Mouse (Mus musculus) heart, adult 11 months (tissue): ENCODE measurements around the gene Hsf2.
A peak's percentile ranks its signal among the peaks of the same experiment; 100 is the strongest.

Source experiments
- DNase-seq: peaks from one replicate; pipeline ENCODE4 v3.0.0; 2022

Hsf2 gene

DNA sequence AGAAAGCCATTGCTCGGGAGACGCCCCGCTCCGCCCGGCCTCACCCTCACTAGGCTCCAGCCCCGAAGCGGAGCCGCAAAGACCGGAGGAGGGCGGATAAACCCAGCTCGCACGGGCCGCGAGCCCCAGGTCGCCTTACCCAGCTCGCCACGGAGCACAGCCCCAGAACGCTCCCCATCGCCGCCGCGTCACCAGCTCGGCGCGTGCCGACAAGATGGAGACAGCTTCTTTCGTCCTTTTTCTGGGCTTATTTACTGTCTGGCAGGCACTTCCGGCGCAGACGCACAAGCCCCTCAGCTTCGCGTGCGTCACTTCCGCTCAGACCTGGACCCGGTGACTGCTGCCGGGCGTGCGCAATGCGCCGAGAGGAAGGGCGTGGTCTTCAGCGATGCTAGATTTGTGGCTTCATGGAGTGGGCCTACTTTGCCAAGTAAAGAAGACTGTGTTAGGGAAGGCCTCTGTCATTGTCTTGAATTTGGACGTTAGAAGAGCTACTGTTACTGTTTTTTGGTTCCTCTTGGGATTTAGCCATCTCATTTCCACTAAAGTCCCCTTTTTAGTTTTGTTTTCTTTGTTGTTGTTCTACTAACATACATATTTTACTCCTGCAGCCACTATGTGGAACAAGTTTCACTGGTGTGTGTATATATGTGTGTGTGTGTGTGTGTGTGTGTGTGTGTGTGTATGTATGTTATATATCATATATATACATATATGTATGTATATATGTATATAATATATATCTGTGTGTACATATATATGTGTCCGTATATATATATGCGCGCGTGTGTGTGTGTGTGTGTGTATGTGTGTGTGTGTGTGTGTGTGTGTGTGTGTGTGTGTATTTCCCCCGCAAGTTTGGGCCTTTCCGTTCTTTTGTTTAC lies 46.3 kb downstream of the Hsf2 start, which contains the start of gene Serinc1:
TSS of gene Serinc1 (minus strand) at position 313 of the 884 bp plus-strand sequence.
- DNase-seq: peak; percentile 99

DNA sequence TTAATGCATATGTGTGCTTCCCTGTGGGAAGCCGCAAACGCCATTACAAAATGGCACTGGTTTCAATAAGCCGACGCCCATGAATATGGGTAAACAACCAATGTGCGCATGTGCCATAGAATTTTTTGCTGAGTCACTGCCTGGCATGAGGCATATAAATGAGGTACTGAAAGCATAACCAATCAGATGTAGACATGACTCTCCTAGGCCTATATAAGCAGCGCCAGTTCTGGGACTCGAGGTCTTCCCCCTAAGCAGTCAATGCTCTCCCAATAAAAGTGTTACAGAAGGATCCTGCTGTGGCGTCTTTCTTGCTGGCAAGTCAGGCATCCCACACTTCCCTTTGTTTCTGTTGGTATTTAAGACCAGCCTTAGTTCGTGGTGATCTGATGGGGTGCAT lies 57.7 kb downstream of the Hsf2 start:
- DNase-seq: peak; percentile 30

DNA sequence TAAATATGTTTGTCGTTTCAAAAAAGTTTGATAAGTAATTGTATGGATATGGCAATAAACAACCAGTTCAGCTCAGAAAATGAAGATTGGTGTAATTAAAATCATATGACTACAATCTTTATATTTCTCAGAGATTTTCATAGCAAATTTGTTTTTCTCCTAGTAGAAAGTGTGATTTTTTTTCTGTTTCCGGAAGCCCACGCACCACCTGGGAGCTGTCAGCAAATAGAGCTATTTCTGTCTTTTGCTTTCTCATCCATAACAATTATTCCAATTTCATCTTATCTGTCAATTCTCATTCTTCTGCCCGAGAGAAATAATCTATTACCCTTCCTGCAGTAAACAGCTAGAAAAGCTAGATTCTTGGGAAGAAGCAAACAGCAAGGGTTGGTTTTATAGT lies 63.4 kb downstream of the Hsf2 start:
- no peak for DNase-seq

DNA sequence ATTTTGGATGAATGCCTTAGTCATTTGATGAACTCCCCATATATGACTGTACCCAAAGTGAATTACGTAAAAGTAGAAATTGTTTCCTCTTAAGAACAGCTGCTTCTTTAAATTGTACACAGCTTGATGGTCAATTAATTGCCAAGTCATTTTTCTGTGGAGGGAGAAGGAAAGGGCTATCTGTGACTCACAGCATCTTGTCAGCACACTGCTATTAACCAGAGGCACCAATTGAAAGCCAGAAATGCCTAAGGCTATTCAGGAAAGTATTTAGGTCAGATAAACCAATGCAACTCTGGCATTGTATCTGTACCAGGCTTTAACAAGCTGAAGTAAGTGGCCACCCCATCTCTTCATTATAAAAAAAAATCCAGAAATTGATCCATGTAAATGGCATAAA lies 67.5 kb downstream of the Hsf2 start:
- no peak for DNase-seq

DNA sequence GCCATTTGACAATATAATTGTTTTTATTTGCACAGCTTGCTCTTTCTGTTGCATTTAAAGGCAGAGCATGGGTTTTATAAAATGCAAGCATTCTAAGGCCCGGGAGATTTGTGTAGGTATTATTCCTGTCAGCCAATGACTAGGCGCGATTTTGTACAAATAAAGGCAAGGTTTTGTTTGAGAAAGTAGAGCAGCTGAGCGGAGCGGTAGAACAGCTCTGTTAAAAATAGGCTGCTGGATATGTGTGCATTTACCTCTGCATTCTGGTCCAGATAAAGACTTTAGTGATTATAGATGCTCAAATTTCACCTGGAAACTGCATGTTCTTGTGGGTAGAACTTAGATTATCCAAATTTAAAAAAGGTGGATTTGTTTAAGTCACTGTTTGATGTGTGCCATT lies 71.4 kb downstream of the Hsf2 start:
- DNase-seq: no peak
